Mouse (Mus musculus): ENCODE measurements around the gene Tmem167b. TPM values are rescaled to one million over a fixed set of nuclear protein-coding genes. Genes with fewer than 3 reads are reported as not detected.
A peak's percentile ranks its signal among the peaks of the same experiment; 100 is the strongest.

Gene Tmem167b
- total RNA-seq, 2 experiments from 2014 or later, result 44.4 to 45.3 TPM

GRCm38 (mm10) chr3:108542299-108542698 lies 20.0 kb downstream of the Tmem167b start:
- DNase-seq (ENCODE audit: low spot score in 2 of 2), result no peak

GRCm38 (mm10) chr3:108537303-108537702 lies 25.0 kb downstream of the Tmem167b start:
- peak; percentile 87 to 92 for DNase-seq (ENCODE audit: low spot score in 2 of 2)

- peak; percentile 79 to 85 for DNase-seq (ENCODE audit: low spot score in 2 of 2)
These were observed 25.6 kb downstream of the Tmem167b start, which contains the start of gene 5330417C22Rik for GRCm38 (mm10) chr3:108536517-108537260. Gene 5330417C22Rik (minus strand): TSS chr3:108536536.

- DNase-seq (ENCODE audit: low spot score in 2 of 2), result no peak
These were observed 26.3 kb downstream of the Tmem167b start for GRCm38 (mm10) chr3:108535896-108536516.

GRCm38 (mm10) chr3:108533951-108534350 lies 28.3 kb downstream of the Tmem167b start, which contains the start of gene 1700013F07Rik:
Gene 1700013F07Rik (plus strand): TSS chr3:108534150.
- DNase-seq (ENCODE audit: low spot score in 2 of 2), result no peak

- DNase-seq (ENCODE audit: low spot score in 2 of 2), result no peak
These were observed 29.0 kb downstream of the Tmem167b start for GRCm38 (mm10) chr3:108533114-108533885.

GRCm38 (mm10) chr3:108528489-108528888 lies 33.8 kb downstream of the Tmem167b start:
- DNase-seq (ENCODE audit: low spot score in 2 of 2), result no peak

- no peak for DNase-seq (ENCODE audit: low spot score in 2 of 2)
These were observed 38.9 kb downstream of the Tmem167b start for GRCm38 (mm10) chr3:108523415-108523814.

- no peak for DNase-seq (ENCODE audit: low spot score in 2 of 2)
These were observed 44.0 kb downstream of the Tmem167b start for GRCm38 (mm10) chr3:108518276-108518675.

GRCm38 (mm10) chr3:108513465-108513864 lies 48.8 kb downstream of the Tmem167b start:
- DNase-seq (ENCODE audit: low spot score in 2 of 2), result no peak

- DNase-seq (ENCODE audit: low spot score in 2 of 2), result peak; percentile 32 to 58
These were observed 51.4 kb downstream of the Tmem167b start for GRCm38 (mm10) chr3:108510716-108511483.

GRCm38 (mm10) chr3:108510156-108510555 lies 52.1 kb downstream of the Tmem167b start:
- DNase-seq (ENCODE audit: low spot score in 2 of 2), result no peak

GRCm38 (mm10) chr3:108508745-108509474 lies 53.4 kb downstream of the Tmem167b start:
- no peak for DNase-seq (ENCODE audit: low spot score in 2 of 2)

Small RNAs within 50 kb of the gene (microRNA-seq; reads per million reads assigned to microRNA genes)
- 0 reads per million in 2 experiments for gene Gm22860

Other genes with a start within 250 kb of the Tmem167b start
- under 1 TPM in 1 of 2 experiments, not detected in 1; 0.94 TPM for gene Mybphl, start 197.6 kb downstream of the Tmem167b start, total RNA-seq (2021)
- gene Psrc1, start 178.6 kb downstream of the Tmem167b start, total RNA-seq (2021), result 10 to 100 TPM; 12.6 to 12.9 TPM
- 100 to 1,000 TPM; 184 to 194 TPM for gene Celsr2, start 146.9 kb downstream of the Tmem167b start, total RNA-seq (2021)
- gene Sars, start 117.3 kb downstream of the Tmem167b start, total RNA-seq (2021), result 100 to 1,000 TPM; 199 to 200 TPM
- gene 1700013F07Rik, start 28.3 kb downstream of the Tmem167b start, total RNA-seq (2021), result 1 to 10 TPM; 2.0 to 2.9 TPM
- gene 5330417C22Rik, start 25.9 kb downstream of the Tmem167b start, total RNA-seq (2021), result 10 to 100 TPM; 17.1 to 19.7 TPM
- gene Taf13, start 9.2 kb upstream of the Tmem167b start, total RNA-seq (2021), result 10 to 100 TPM; 37.0 to 43.6 TPM
- 100 to 1,000 TPM; 125 to 127 TPM for gene Wdr47, start 28.8 kb upstream of the Tmem167b start, total RNA-seq (2021)
- gene Clcc1, start 91.4 kb upstream of the Tmem167b start, total RNA-seq (2021), result 10 to 100 TPM; 24.3 to 25.2 TPM
- 10 to 100 TPM; 16.1 to 18.0 TPM for gene Gpsm2, start 159.8 kb upstream of the Tmem167b start, total RNA-seq (2021)
- under 1 TPM in 1 of 2 experiments, not detected in 1; 0.14 TPM for gene Aknad1, start 177.2 kb upstream of the Tmem167b start, total RNA-seq (2021)